Mouse (Mus musculus) cerebellum, adult (tissue): Measurements from ENCODE around the gene Snrpd3.
A peak's percentile ranks its signal among the peaks of the same experiment; 100 is the strongest.
"Not testable (repeated sequence)": the region's sequence is repeated elsewhere in the genome, so short reads cannot be mapped to it uniquely, and the experiment has no call there.

Experiments used
- ATAC-seq: cut with Nextera tagmentation; 2 replicates; pipeline ENCODE4 v1.9.2; 2017; ENCODE audit warnings: mild to moderate bottlenecking, moderate library complexity, mixed read lengths; ENCODE audit not compliant: insufficient number of reproducible peaks, low FRiP score, low TSS enrichment

Gene Snrpd3

DNA sequence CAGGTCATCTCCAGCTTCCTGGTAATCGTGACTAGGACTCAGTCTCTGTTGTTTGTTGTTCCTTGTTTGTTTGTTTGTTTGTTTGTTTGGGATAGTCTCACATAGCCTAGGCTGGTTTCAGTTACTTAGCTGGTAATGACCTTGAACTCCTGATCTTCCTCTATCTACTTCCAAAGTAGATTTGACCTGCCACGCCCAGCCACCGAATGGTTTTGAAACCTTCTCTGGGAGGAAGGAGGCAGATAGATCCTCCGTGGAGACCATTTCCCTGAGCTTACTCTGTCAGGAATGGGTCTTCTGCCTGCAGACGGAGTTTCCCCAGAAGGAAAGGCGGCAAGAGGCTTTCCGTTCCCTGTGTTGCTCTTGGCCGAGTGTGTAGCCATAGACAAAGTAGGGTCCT is 45.2 kb downstream of the Snrpd3 start:
- no peak for ATAC-seq

DNA sequence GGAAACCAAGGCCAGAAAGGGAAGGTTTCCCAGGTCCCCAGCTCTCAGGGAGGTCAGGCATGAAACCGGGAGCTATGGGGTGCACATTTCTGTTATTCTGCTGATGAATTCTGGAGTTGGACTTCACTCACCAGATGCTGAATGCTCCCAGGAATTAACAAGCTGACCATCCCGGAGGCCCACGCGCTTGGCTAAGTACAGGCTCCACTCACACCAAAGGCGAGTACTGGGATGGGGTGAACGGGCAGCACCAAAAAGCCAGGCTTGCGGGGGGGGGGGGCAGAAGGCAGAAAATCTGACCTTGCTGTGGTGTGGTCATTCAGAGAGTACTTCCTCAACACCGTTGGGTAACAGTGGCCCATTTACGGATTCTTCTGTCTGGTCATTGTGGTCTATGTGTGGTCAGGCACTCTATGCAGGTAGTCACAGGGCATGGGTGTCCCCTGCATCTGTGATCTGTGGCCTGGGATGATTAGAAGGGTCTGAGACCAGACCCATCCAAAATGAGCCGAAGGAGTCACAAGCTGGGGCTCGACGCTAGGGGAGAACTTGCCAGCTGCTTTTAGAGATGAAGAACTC is 47.4 kb downstream of the Snrpd3 start:
- ATAC-seq, result no peak

GRCm38 (mm10) chr10:75565436-75565835 is 48.1 kb downstream of the Snrpd3 start:
- ATAC-seq, result no peak

GRCm38 (mm10) chr10:75565906-75566305 is 48.6 kb downstream of the Snrpd3 start:
- ATAC-seq, result no peak

- ATAC-seq, result no peak
Measured at GRCm38 (mm10) chr10:75566321-75566720, 49.0 kb downstream of the Snrpd3 start.

DNA sequence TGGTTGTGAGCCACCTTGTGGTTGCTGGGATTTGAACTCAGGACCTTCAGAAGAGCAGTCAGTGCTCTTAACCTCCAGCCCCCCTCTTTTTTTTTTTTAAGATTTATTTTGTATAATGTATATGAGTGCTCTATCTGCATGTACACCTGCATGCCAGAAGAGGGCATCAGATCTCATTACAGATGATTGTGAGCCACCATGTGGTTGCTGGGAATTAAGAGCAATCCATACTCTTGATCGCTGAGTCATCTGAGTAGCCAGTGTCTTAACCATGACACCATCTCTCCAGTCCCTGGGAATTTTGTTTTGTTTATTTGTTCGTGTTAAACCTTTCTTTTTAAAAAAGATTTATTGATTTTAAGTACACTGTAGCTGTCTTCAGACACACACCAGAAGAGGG is 49.4 kb downstream of the Snrpd3 start:
- not testable (repeated sequence) for ATAC-seq

DNA sequence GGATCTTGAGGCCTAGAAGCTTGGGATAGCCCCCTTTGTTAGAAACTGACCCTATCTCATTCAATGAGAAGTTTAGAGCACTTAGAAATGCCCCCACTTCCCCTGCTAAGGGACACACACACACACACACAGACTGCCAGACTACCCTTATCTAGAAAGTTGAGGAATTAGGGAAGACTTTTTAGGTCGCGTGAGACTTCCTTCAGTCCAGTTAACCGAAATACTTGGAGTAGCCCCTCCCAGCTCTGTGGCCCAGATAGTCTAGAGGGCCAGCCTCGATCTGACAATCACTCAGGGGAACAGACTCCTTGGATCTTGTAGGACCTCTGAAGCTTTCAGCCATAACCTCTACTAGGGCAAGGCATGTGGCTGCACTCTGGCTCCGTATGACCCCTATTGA is 50.7 kb downstream of the Snrpd3 start:
- ATAC-seq, result no peak

DNA sequence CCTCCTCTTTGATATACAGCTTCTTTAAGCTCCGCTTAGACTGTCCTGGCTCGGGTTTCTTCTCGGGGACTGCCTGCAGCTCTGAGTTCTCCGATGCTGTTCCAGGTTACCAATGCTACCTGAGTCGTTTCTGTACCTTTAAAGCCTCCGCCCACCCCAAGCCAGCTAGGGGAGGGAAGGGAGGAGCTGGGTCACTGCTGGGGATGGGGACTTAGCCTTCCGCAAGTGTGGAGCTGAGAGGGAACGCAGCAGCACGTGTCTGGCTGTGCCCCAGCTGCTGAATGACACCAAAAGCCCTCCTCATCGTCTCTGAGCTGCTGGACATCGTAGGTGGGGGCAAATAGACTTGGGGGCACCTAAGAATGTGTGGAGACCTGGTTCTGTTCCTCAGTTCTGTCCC is 51.1 kb downstream of the Snrpd3 start:
- no peak for ATAC-seq

DNA sequence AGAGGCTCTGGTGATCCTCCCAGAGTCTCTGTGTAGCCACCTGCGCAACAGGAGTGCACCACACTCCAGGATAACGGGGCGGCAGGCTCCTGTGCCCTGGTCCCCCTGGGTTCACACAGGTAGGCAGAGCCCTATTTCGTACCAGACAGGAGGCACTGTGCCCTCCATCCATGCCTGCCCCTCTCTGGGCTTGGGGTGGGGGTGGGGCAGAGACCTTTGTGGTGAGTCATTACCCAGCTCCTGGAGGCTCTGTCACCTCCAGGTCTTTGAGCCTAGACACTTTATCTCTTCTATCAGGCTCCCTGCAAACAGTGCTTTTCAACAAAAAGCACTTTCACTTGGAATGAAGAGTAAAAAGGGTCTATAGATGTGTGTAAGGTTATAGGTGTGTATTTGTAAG is 51.5 kb downstream of the Snrpd3 start:
- no peak for ATAC-seq

DNA sequence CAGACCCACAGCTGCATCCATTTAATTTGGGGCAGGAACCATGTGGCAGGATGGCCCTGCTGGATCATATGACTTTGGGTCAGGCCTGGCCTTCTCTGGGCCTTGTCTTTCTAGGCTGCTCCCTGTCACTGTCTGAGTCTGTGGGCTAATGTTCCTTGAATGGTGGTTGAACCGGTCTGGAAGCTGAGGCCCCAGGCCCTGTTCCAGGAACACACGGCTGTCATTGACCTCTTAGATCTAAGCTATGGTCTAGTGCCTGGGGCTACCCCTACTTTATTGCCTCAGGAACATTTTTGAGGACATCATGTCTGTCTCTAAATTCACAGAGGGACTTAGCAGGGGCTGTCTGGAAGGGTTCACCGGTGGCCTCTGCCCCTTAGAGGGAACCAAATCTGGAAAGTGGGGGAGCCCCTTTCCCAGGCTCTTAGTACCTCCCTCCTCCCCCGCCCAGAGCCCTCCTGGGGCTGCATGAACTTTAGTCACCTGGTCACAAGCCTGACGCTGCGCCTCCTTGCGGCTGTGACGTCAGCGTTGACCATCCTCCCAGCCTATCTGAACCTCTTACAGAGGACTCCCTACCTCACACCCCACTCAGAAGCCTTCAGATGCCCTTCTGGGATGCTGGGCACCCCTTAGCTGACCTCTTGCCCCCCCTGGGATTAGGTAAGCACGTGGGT is 53.8 kb downstream of the Snrpd3 start:
- ATAC-seq, result 0 out of 2 replicates have a peak, but pooled peaks have one; percentile 10

DNA sequence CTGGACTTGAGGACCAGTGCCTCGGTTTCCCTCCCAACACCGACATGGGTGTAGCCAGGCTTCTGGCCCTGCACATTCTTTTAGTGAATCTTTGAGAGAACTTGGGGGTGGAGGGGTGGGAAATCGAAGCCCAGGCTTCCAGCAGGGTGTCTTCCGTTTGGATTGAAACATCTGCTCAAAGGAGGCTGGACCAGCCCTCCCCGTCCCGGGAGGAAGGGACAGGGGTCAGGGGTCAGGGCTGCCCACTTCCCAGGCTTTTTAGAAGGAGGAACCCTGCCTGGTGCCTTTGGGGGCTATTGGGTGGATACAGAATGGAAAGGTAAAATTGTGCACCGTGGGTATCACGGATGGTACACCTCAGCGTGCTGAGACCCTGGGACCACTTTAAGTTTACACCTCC is 54.6 kb downstream of the Snrpd3 start:
- no peak for ATAC-seq

DNA sequence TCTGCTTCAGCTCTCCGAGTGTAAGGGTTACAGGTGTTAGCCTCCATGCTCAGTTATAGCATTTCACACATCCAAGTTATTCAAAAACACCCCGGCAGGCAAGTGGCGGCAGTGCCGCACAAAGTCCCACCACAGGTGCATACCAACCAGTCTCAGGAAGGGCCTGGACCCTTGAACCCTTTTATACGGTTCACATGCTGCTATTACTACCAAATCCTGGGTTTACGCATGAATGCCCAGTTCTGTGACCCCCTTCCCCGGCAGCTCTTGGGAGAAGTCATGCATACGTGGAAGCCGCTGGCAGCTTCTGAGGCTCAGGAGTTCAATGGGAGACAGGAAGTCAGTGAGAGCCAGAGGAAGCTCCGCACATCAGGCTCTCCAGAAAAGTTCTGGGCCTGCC is 55.8 kb downstream of the Snrpd3 start:
- ATAC-seq, result no peak

GRCm38 (mm10) chr10:75573965-75574364 is 56.6 kb downstream of the Snrpd3 start:
- no peak for ATAC-seq

GRCm38 (mm10) chr10:75579129-75579528 is 61.8 kb downstream of the Snrpd3 start:
- no peak for ATAC-seq

DNA sequence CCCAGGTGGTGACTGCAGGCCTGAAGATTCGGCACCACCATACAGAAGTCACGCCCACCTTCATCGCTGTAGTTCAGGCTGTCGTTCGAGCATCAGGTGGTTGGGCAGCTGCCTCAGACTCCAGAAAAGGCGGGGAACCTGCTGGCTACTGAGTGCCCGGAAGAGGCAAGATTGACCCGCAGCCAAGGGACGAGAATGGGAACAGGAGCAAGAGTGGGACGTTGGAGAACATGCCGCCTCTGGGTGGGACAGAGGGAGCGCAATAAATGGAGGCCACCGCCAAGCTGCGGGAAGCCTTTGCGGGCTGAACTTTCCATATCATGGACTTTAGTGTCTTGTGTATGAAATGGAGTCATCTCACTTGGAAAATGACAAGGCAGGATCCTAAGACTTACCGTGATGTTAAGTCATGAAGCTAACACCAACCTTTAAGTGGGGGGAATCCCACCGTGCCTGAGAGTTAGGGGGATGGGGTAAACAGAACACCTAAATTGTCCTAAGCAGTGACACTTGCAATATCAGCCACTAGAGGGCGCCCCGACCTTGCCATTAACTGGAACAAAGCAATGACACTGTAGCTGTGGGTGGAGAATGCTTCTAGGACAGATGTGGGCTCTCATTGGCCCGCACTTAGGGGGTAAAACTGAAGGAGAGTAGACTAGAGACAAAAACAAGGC is 68.7 kb downstream of the Snrpd3 start:
- ATAC-seq, result peak; percentile 74

- ATAC-seq, result no peak
Measured at GRCm38 (mm10) chr10:75586553-75586879, 69.2 kb downstream of the Snrpd3 start.
